Mouse (Mus musculus) bone marrow macrophage, adult 2 months (primary cell): ENCODE measurements around the gene Prmt7.

Source experiments
- CTCF ChIP-seq: IDR thresholded peaks from 2 replicates; pipeline ENCODE4 v1.5.1; 2012; ENCODE audit warnings: low read depth, mild to moderate bottlenecking, low read length, moderate library complexity
- POLR2A ChIP-seq: IDR thresholded peaks from 2 replicates; pipeline ENCODE4 v1.6.1; 2012; ENCODE audit warnings: mild to moderate bottlenecking, low read depth, low read length, borderline replicate concordance

DNA sequence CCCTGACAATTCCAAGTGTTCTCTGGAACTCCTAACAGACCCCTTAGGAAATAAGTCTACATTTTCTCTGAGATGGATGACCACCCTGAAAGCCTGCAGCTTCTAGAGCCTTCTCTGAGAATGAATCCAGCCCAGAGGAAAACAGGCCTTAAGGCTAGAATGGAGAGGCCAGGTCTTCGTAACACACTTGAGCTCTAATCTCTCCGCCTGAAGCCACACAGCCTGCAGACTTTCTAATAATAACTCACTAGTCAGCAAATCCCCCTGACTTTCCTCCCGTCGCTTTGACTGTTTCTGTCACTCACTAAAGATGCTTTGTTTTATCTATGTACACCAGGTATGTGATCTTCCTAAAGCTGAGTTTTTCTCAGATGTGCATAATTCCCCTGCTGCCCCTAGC is 60.6 kb downstream of the Prmt7 start:
- no peak for TF ChIP-seq POLR2A
- no peak for TF ChIP-seq CTCF
